Mouse (Mus musculus) kidney, postnatal 25 days (tissue): Measurements from ENCODE around the gene Strada.
A peak's percentile ranks its signal among the peaks of the same experiment; 100 is the strongest.
"Not testable (repeated sequence)": the region's sequence is repeated elsewhere in the genome, so short reads cannot be mapped to it uniquely, and the experiment has no call there.

Experiments
- DNase-seq, 2 experiments: peaks; one replicate each; pipeline ENCODE4 v3.0.0; 2021; ENCODE audit warnings: mixed read lengths in 2 of 2

The Strada gene

GRCm38 (mm10) chr11:106154091-106154490, 47.9 kb downstream of the Strada start:
- DNase-seq, result no peak

DNA sequence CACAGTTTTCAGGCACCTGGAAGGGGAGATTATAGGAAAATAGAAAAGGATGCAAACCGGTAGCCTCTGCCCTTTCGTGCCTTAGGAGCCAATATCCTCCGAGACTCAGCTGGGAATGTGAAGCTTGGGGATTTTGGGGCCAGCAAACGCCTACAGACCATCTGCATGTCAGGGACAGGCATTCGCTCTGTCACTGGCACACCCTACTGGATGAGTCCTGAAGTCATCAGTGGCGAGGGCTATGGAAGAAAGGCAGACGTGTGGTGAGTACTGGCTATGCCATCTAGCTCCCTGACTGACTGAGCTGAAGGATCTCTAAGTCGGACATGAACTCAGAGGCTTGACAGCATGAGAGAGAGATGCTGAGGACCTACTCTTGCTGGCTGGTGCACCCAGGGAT, 49.8 kb downstream of the Strada start:
- DNase-seq, result no peak

DNA sequence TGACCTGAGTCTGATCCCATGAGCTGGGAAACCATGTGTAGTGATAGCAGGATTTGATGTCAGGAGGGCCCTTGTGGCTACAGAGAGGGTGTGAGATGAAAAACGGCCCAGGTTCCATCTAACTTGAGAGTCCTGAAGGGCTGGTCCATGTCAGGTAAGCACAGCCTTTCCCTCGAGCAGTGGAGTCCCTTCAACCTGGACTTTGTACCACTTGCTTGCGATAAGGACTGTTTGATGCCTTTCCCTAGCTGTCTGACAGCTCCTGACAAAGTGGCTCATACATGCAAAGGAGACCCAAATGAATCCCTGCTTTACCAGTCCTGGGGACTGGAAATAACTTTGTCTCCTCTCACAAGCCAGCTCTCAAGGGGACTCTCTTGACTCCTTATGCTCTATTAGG, 50.7 kb downstream of the Strada start:
- no peak for DNase-seq

GRCm38 (mm10) chr11:106134580-106135528, 67.1 kb downstream of the Strada start:
- DNase-seq, result peak; percentile 93 to 94

DNA sequence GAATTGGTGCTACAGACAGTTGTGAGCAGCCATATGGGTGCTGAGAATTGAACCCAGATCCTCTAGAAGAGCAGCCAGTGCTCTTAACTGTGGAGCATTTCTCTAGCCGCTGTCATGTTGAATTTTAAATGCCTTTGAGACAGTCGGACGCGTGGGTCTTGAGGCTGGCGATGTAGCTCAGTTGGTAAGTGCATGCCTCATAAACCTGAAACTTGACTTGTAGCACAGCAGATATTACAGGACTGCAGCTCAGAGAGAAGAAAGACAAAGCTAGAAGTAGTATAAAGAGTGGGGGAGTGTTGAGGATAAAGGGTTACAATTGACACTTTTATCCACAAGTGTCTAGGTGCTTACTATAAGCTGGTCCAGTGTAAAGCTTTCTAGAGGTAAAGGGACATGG, 69.5 kb downstream of the Strada start:
- no peak for DNase-seq

DNA sequence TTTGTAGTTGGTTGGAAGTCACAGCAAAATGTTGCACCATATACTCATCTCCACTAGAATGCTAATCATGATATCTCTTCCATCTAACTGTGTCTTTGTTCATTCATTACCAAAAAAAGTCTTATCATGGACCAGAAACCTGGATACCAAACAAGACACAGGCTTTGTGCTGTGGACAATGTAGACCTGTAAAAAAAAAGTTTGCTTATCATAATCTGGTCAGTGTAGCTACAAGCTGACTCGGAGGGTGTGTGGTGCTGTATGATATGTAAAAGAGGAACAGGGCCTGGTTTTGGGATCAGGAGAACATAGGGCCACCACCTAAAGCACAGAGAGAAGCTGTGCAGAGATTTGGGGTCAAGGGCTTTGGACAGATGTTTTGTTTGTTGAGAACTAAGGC, 72.5 kb downstream of the Strada start:
- no peak for DNase-seq

DNA sequence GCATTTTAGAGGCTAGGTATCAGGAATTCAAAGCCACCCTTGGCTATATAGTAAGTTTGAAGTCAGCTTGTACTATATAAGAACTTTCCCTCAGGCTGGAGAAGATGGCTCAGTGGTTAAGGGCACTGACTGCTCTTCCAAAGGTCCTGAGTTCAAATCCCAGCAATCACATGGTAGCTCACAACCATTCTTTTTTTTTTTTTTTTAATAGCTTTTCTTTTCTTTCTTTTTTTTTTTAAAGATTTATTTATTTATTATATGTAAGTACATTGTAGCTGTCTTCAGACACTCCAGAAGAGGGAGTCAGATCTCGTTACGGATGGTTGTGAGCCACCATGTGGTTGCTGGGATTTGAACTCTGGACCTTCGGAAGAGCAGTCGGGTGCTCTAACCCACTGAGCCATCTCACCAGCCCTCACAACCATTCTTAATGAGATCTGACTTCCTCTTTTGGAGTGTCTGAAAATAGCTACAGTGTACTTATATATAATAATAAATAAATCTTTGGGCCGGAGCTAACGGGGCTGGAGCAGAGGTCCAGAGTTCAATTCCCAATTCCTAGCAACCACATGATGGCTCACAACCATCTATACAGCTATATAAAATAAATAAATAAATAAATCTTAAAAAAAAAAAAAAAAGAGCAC, 75.1 kb downstream of the Strada start:
- DNase-seq, result not testable (repeated sequence)

- no peak for DNase-seq
Observed at GRCm38 (mm10) chr11:106125827-106126226, 76.1 kb downstream of the Strada start.

DNA sequence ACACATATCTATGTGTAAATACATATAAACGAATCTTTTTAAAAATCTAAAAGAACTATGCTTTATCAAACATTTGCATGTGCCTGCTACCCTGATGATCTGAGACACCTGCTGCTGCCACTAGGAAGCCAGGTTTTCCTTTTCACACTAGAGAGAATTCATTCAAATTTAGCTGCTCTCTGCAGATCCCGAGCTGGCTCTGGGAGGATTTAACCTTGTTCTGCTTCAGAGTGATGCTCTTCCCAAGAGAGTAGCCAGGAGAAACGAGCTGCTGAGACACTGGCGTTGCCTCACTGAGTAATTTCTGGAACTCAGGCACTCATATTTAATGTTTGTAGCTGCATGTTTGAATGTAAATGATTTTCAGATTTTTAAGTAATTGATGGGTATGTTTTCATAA, 77.2 kb downstream of the Strada start:
- DNase-seq, result no peak

- DNase-seq, result peak; percentile 26 to 62
Observed at GRCm38 (mm10) chr11:106122736-106123135, 79.2 kb downstream of the Strada start.

DNA sequence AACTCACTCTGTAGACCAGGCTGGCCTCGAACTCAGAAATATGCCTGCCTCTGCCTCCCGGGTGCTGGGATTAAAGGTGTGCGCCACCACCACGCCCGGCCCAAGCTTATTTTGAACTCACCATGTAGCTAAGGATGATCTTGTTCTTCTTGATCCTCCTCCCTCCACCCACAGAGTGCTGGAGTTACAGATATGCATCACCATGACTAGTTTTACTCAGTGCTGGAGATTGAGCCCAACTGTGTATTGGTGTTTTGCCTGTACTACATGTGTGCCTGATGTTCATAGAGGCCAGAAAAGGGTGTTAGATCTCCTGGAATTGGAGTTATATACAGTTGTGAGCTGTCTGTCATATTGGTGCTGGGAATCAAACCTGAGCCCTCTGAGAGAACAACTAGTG, 79.7 kb downstream of the Strada start:
- DNase-seq, result no peak
